Mouse (Mus musculus) liver, embryonic 11.5 days (tissue): ENCODE results near the gene Mgll. TPM values are rescaled to one million over a fixed set of nuclear protein-coding genes. Genes with fewer than 3 reads are reported as not detected.
A peak's percentile ranks its signal among the peaks of the same experiment; 100 is the strongest.

Source experiments
- ATAC-seq: fragments of 200-750 bp; cut with Nextera tagmentation; replicated peaks from 2 replicates; pipeline ENCODE4 v1.8.0; 2017; ENCODE audit warnings: moderate number of reproducible peaks, mild to moderate bottlenecking, moderate TSS enrichment, moderate library complexity; ENCODE audit not compliant: low FRiP score
- DNase-seq: peaks from one replicate; pipeline ENCODE4 v3.0.0-alpha.2; 2017; ENCODE audit warnings: low spot score
- H3K27ac ChIP-seq: fragments of 300-500 bp; sonication (generic); 2 replicates; pipeline ENCODE4 v1.5.1; 2014; ENCODE audit warnings: mild to moderate bottlenecking, low read depth, low read length, control low read depth
- H3K27me3 ChIP-seq: fragments of 300-500 bp; sonication (generic); replicated peaks from 2 replicates; pipeline ENCODE4 v1.6.1; 2014; ENCODE audit warnings: low read length, mixed read lengths; ENCODE audit not compliant: control insufficient read depth, insufficient read depth
- H3K36me3 ChIP-seq: fragments of 300-500 bp; sonication (generic); 2 replicates; pipeline ENCODE4 v1.6.1; 2014; ENCODE audit warnings: mild to moderate bottlenecking, low read length, moderate library complexity, mixed read lengths; ENCODE audit not compliant: control insufficient read depth, insufficient read depth
- H3K4me1 ChIP-seq: fragments of 300-500 bp; sonication (generic); replicated peaks from 2 replicates; pipeline ENCODE4 v1.6.1; 2014; ENCODE audit warnings: low read length, mixed read lengths; ENCODE audit not compliant: control insufficient read depth, insufficient read depth
- H3K4me2 ChIP-seq: fragments of 300-500 bp; sonication (generic); 2 replicates; pipeline ENCODE4 v1.6.1; 2014; ENCODE audit warnings: mild to moderate bottlenecking, control low read depth, moderate library complexity
- H3K4me3 ChIP-seq: fragments of 300-500 bp; sonication (generic); 2 replicates; pipeline ENCODE4 v1.5.1; 2014; ENCODE audit warnings: low read depth, low read length, control low read depth
- H3K9ac ChIP-seq: fragments of 300-500 bp; sonication (generic); 2 replicates; pipeline ENCODE4 v1.6.1; 2014; ENCODE audit warnings: low read depth, low read length, control low read depth
- H3K9me3 ChIP-seq: fragments of 300-500 bp; sonication (generic); 2 replicates; pipeline ENCODE4 v1.6.1; 2016; ENCODE audit warnings: low read length, inconsistent platforms, mixed read lengths; ENCODE audit not compliant: control insufficient read depth
- WGBS: fragments of 180-500 bp; shearing (Covaris S2); extraction: QIAGEN DNeasy Blood & Tissue Kit; methylation state at CpG from one replicate; pipeline ENCODE4 v1.1.7; 2014; 5-methylcytosine and 5-hydroxymethylcytosine counted together
- polyA plus RNA-seq: library from polyadenylated mRNA; unstranded; fragments of >200 nt; fragmentation: Nextera tagmentation; extraction: Ambion mirVana; gene quantifications from 2 replicates; pipeline ENCODE4 v1.2.1, GENCODE M21; 2014

The Mgll gene
- polyA plus RNA-seq, 1 experiment from 2014 or later: 22.2 TPM

DNA sequence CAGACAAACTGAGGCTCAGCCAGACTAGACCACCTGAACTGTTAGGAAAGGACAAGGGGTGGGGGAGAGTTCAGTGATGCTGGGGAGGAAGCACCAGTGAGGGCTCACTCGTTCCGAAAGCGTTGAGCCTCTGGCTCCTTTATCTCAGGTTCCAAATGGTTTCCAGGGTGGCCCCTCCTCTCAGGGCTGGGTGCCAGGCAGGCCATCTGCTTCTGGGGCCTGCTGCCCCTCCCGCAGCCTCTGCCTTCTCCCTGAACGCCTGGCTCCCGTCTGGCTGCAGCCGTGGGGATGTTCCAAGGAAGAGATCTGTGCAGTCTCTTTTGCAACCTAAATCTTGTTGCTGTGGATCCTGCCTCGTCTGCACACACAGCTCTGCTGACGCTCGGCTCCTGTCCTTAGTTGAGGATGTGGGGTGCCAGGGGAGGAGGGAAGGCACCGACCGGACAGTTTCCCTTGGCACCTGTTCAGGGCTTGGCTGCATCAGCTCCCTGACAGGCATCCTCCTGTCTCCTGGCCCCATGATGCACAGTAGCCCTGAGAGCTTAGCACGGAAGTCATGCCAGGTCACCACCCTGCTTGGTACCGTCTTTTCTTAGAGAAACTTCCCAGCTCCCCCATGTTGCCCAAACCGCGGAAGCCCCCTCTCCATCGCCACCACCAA lies 35.7 kb downstream of the Mgll start:
- Histone ChIP-seq H3K9me3 (no peaks in the 10 kb centered on the region), H3K36me3 (no peaks in the 10 kb centered on the region), H3K27me3 (no peaks in the 10 kb centered on the region), H3K4me3 (no peak overlapping the region), H3K27ac (peak overlapping the region; percentile 88), H3K4me1 (peaks cover 46% of the 10 kb centered on the region), H3K4me2 (peak overlapping the region; percentile 51), H3K9ac (peak overlapping the region; percentile 44)
- WGBS: 51% methylated on average over 17 of the region's 17 CpGs
- DNase-seq (no peak), ATAC-seq (peak; percentile 83)

DNA sequence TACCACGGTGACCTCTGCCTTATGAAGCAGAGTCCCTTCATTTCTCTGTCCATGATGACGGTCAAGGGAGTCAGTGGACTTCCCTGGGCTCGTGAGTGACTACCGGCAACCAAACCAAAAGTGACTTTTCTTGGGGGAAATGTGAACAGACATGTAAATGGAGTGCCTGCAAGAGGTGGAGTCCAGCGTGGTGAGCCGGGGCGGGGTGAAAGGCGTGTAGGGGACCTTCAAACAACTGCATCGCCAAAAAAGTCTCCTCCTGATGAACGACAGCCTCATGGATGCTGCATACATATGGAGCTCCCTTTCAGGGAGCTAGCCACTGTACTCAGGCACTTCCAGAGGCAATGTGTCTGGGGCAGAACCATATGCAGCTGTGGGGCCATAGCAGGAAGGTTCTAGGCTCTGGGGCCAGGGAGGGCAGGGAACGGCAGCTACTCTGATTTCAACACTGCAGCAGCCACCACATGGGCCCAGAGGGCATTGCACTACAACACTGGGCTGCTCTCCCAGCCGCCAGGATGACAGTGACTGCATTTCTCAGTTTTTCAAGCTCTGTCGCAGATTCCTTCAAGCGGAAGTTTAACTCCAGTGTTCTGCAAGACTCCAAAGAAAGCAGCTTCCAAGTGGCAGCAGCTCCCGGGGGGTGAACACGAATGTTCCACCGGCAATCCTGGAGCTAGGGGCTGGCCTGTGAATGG lies 36.9 kb downstream of the Mgll start:
- Histone ChIP-seq H3K4me3 (no peak overlapping the region), H3K36me3 (no peaks in the 10 kb centered on the region), H3K4me1 (peaks cover 46% of the 10 kb centered on the region), H3K9me3 (no peaks in the 10 kb centered on the region), H3K4me2 (no peak overlapping the region), H3K27ac (no peak overlapping the region), H3K9ac (peak overlapping the region; percentile 39), H3K27me3 (no peaks in the 10 kb centered on the region)
- 76% methylated on average over 17 of the region's 17 CpGs for WGBS
- ATAC-seq: no peak
- no peak for DNase-seq

GRCm38 (mm10) chr6:88761684-88762439 lies 37.6 kb downstream of the Mgll start:
- no peak overlapping the region for H3K4me3 ChIP-seq
- no peak overlapping the region for H3K9ac ChIP-seq
- H3K4me1 ChIP-seq: peaks cover 43% of the 10 kb centered on the region
- H3K9me3 ChIP-seq: no peaks in the 10 kb centered on the region
- no peak for DNase-seq
- H3K27me3 ChIP-seq: no peaks in the 10 kb centered on the region
- ATAC-seq: no peak
- 57% methylated on average over 17 of the region's 17 CpGs for WGBS
- H3K36me3 ChIP-seq: no peaks in the 10 kb centered on the region
- no peak overlapping the region for H3K4me2 ChIP-seq
- no peak overlapping the region for H3K27ac ChIP-seq

- ATAC-seq: no peak
- no peak overlapping the region for H3K27ac ChIP-seq
- H3K4me1 ChIP-seq: peaks cover 43% of the 10 kb centered on the region
- H3K9ac ChIP-seq: no peak overlapping the region
- no peak overlapping the region for H3K4me3 ChIP-seq
- H3K27me3 ChIP-seq: 0 out of 2 replicates have a peak, but pooled peaks cover 1% of the 10 kb centered on the region
- H3K36me3 ChIP-seq: no peaks in the 10 kb centered on the region
- WGBS: 71% methylated on average over 13 of the region's 13 CpGs
- no peaks in the 10 kb centered on the region for H3K9me3 ChIP-seq
- H3K4me2 ChIP-seq: no peak overlapping the region
- no peak for DNase-seq
Observed at GRCm38 (mm10) chr6:88762440-88763196, 38.4 kb downstream of the Mgll start.

DNA sequence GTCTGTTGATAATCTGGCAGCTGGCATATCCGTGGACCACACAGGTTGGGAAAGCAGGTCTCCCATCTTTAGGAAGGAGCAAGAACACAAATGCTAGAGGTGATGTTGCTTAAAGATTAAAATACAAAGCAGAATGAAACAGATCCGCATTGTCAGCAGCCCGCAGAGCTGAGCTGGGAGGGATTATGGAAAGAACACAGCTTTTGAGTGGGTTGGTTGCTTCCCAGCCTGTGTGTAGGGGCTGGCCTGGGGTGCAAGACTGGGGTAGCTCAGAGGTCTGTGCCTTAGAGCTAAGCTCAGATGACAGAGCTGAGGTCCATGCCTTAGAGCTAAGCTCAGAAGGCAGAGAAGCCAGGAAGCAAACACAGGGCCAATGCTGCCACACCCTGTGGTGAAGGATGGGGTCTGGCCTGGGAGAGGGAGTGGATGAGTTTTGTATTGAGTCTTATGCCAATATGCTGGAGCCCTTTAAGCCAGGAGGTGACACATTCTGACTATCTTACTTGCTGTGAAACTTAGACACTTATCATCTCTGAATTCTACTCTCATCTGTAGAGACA lies 39.4 kb downstream of the Mgll start:
- ATAC-seq (no peak), DNase-seq (no peak)
- Histone ChIP-seq H3K4me2 (no peak overlapping the region), H3K27ac (no peak overlapping the region), H3K4me1 (peaks cover 34% of the 10 kb centered on the region), H3K4me3 (no peak overlapping the region), H3K27me3 (0 out of 2 replicates have a peak, but pooled peaks cover 3% of the 10 kb centered on the region), H3K9ac (no peak overlapping the region), H3K36me3 (no peaks in the 10 kb centered on the region), H3K9me3 (no peaks in the 10 kb centered on the region)
- WGBS: 86% methylated on average over 3 of the region's 3 CpGs

GRCm38 (mm10) chr6:88764281-88764680 lies 40.1 kb downstream of the Mgll start:
- no peak for DNase-seq
- Histone ChIP-seq H3K4me2 (no peak overlapping the region), H3K9ac (no peak overlapping the region), H3K4me1 (peaks cover 27% of the 10 kb centered on the region), H3K36me3 (no peaks in the 10 kb centered on the region), H3K27me3 (0 out of 2 replicates have a peak, but pooled peaks cover 3% of the 10 kb centered on the region), H3K27ac (no peak overlapping the region), H3K4me3 (no peak overlapping the region), H3K9me3 (no peaks in the 10 kb centered on the region)
- no peak for ATAC-seq
- 71% methylated on average over 4 of the region's 4 CpGs for WGBS

DNA sequence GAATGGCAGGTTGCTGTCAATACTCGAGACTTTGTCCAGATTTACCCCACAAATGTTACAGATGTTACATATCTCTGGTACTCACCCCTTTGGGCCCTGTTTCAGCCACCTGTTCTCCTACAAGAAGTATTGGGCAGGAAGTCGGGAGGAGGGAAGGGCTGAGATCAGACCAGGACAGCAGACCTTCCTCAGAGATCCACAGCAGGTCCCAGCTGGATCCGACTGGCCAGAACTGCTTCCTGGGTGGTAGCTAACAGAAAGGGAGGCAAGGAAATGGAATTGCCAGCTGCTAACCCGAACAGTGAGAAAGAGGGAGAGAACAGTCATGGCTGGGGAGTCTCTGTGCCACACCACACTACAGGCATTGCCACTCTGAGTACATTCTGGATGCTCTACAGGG lies 43.5 kb downstream of the Mgll start:
- no peak overlapping the region for H3K9ac ChIP-seq
- 0 out of 2 replicates have a peak, but pooled peaks cover 3% of the 10 kb centered on the region for H3K27me3 ChIP-seq
- no peak overlapping the region for H3K4me2 ChIP-seq
- ATAC-seq: no peak
- no peak for DNase-seq
- 0 out of 2 replicates have a peak, but pooled peaks cover 3% of the 10 kb centered on the region for H3K4me1 ChIP-seq
- H3K4me3 ChIP-seq: no peak overlapping the region
- 69% methylated on average over 4 of the region's 4 CpGs for WGBS
- H3K36me3 ChIP-seq: no peaks in the 10 kb centered on the region
- H3K9me3 ChIP-seq: no peaks in the 10 kb centered on the region
- H3K27ac ChIP-seq: no peak overlapping the region

DNA sequence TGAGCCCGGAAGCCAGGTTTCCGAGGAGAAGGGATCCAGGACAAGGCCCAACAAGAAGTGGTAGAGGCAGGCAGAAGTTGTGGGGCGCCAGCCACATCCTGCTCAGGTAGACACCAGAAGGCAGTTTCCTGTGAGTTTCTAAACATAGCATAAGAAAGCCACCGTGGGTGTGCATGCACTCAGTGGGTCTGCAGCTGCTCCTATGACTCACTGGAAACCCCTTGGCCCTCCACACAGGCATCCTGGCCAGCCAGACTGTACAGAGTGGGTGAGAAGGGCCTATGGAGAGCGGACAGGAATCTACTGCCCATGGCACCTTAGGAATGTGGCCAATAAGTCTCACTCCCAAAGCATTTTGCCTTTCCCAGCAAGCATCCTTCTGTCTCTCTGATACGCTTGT lies 45.5 kb downstream of the Mgll start:
- Histone ChIP-seq H3K9ac (no peak overlapping the region), H3K4me1 (0 out of 2 replicates have a peak, but pooled peaks cover 3% of the 10 kb centered on the region), H3K36me3 (no peaks in the 10 kb centered on the region), H3K9me3 (no peaks in the 10 kb centered on the region), H3K4me3 (no peak overlapping the region), H3K27me3 (0 out of 2 replicates have a peak, but pooled peaks cover 3% of the 10 kb centered on the region), H3K4me2 (no peak overlapping the region), H3K27ac (no peak overlapping the region)
- 69% methylated on average over 6 of the region's 6 CpGs for WGBS
- ATAC-seq (no peak), DNase-seq (no peak)
